Mouse (Mus musculus): ENCODE data around the gene Gm2004.
"Not testable (repeated sequence)": the region's sequence is repeated elsewhere in the genome, so short reads cannot be mapped to it uniquely, and the experiment has no call there.

The Gm2004 gene

DNA sequence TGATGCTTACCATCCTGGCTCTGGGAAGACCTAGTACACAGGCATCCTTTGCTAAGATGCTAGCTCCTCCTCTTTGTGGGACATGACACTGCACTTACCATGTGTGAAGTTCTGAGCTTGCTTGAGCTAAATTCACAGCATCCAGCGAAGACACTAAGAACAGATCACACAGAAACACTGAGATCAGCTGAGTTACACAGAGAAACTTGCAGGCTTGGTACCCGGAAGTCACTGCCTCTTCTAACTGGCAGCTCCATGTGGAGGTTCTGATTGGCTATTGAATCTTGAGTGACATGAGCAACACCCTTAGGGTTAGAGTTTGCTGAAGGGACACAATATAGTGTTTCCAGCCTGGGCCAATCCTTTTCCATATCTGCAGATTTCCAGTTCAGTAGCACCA, at the start of gene Gm2004:
TSS of gene Gm2004 (minus strand) at position 101 of the 400 bp plus-strand sequence.
- DNase-seq (ENCODE audit: low spot score in 2 of 2): not testable (repeated sequence)

All from spleen, postnatal 10 days (tissue).